Comparison of ENCODE assay signal across 9 mouse cellular contexts in genomic region chr3:143594676-143595075, GRCm38 (mm10).
DNase-seq lines count a peak whose midpoint lies in the region.
"Had no signal": no experiment of that assay in that cellular context is flagged by ENCODE, and none has a peak within 500 bp of the region (broad histone marks: within the 10 kb centered on the region; RNA-seq: fewer than 3 reads in every experiment).

No protein-coding gene starts in this region.

- H3K27ac ChIP-seq in heart, embryonic 10.5 days = no peak overlapping the region

- WGBS in heart, embryonic 10.5 days = 55% methylated on average over 7 of the region's 7 CpGs

- peaks cover 13% of the 10 kb centered on the region for H3K4me1 ChIP-seq in heart, embryonic 10.5 days

- H3K27me3 ChIP-seq in heart, embryonic 10.5 days (ENCODE audit: insufficient read depth, poor library complexity, severe bottlenecking) = 0 out of 2 replicates have a peak, but pooled peaks cover 10% of the 10 kb centered on the region

- no peaks in the 10 kb centered on the region for H3K36me3 ChIP-seq in heart, embryonic 10.5 days

- peak; percentile 36 for DNase-seq in heart, adult 11 months
- DNase-seq in heart, embryonic 10.5 days (ENCODE audit: low spot score) = no peak
- DNase-seq in cerebellum, postnatal 25 days = peak; percentile 80 to 83
- DNase-seq in layer of hippocampus, postnatal 10 days (ENCODE audit: low spot score in 2 of 2) = peak; percentile 19 to 45
- peak; percentile 77 to 85 for DNase-seq in right cerebral cortex, adult 2 months (ENCODE audit: low spot score in 2 of 2)
- no peak for DNase-seq in gastrocnemius, postnatal 25 days
- DNase-seq in adrenal gland, postnatal 4 days (ENCODE audit: low spot score in 2 of 2) = no peak
- DNase-seq in gastrocnemius, adult 8-10 months (ENCODE audit: low spot score in 2 of 2) = no peak

- H3K4me3 ChIP-seq in heart, embryonic 10.5 days = no peak overlapping the region
- H3K4me3 ChIP-seq: myocyte had no signal

- H3K9me3 ChIP-seq in heart, embryonic 10.5 days = no peaks in the 10 kb centered on the region

Comparison
In these comparisons a context has a peak if more than half of its experiments do, and no peak if none do; other contexts are left out.
1. DNase-seq: peak in heart, adult 11 months (single experiment), cerebellum, postnatal 25 days (2 of 2), layer of hippocampus, postnatal 10 days (2 of 2) and right cerebral cortex, adult 2 months (2 of 2); none in heart, embryonic 10.5 days (single experiment), gastrocnemius, postnatal 25 days (single experiment), adrenal gland, postnatal 4 days (0 of 2) and gastrocnemius, adult 8-10 months (0 of 2).